Mouse (Mus musculus): Measurements from ENCODE around the gene Olfr1463.

Olfr1463 gene

DNA sequence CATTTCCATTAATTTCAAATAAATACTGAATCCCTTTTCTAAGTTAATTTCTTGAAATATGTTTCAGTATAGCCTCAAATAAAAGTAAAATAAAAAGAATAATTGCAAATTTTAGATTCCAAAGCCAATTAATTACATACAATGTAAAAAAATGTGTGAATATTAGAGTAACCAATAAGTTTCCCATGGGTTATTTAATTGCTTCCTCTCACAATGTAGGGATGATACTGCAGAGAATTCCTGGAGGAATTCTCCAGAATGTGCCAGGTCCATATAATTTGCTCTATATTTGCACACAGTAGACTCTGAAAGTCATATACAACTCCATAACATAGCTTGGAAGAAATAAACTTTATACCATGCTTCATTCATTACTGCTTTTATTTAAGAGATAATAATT is at the start of gene Olfr1463:
Olfr1463 (plus strand) TSS at position 301 of the 400 bp plus-strand sequence.
- no peak for DNase-seq

GRCm38 (mm10) chr19:13185434-13185833 is 45.7 kb upstream of the Olfr1463 start, which contains the start of gene Olfr1462:
Olfr1462 (plus strand) TSS chr19:13185734.
- DNase-seq: no peak

DNA sequence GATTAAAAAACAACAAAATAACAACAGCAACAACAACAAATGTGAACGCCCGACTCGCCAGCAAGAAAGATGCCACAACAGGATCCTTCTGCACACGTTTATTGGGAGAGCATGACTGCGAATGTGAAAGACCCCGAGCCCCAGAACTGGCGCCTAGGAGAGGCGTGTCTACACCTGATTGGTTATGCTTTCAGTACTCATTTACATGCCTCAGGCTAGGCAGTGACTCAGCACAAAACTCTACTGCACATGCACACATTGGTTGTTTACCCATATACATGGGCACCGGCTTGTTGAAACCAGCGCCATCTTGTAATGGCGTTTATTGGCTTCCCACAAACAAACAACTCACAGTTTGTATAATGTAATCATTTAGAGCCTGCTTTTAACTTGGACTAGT is 9.5 kb upstream of the Olfr1463 start:
- DNase-seq: no peak
